Mouse (Mus musculus) urinary bladder, postnatal 10 days (tissue): ENCODE measurements around the gene Pcp4.

Source experiments
- DNase-seq: peaks from one replicate; pipeline ENCODE4 v3.0.0; 2022; ENCODE audit warnings: low spot score

Pcp4 gene

GRCm38 (mm10) chr16:96487007-96487684 lies 19.7 kb downstream of the Pcp4 start:
- no peak for DNase-seq

DNA sequence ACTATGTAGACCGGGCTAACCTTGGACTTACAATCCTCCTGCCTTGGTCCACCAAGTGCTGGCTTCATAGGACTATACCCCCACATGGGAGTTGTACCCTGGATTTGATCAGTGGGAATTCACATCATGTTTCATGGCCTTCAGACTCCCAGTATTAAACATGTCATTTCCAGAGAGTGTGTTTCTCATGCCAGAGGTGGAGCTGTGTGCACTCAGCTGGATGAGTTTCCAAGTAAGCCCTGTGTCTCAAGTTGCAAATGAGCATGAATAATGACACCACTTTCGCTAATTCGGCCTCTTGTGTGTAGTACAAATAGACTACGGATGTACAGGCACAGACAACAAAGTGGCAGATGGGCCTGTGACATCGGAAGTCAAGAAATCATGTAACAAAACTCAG lies 20.6 kb downstream of the Pcp4 start:
- no peak for DNase-seq

DNA sequence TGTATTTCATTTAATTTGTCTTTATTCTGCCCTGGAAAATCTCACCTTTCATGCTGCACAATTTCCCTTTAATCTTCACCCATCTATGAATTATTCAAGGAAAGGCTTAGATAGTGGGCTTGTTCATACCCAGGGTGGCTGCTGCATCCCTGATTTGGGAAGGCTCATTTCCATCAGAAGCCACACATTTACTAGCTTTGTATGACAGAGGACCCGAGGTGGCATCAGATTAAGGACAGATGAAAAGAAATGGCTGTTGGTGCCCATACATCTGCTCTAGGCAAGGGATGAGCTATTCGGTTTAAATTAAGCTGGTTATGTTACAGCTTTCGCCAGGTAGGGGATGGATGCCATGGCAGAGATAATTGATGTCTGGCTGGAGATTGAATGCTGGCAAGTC lies 24.1 kb downstream of the Pcp4 start:
- no peak for DNase-seq

DNA sequence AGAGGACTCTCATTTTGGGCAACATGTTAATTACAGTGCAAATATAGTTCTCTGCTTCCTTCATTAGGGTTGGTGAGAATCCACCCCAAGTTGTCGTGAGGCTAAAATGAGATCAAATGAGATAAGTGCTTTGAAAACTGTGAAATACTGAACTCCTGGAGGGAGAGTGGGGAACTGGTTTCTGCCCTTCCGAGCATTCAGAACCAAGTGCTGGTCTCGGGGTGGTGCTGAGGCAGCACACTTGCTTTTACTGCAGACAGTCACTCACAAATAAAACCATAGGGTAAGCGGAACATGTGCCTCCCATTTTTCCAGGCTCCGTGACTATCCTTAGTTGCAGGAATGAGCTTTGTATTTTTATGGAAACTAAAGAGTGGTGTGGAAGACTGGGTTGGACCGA lies 26.7 kb downstream of the Pcp4 start:
- DNase-seq, result no peak

DNA sequence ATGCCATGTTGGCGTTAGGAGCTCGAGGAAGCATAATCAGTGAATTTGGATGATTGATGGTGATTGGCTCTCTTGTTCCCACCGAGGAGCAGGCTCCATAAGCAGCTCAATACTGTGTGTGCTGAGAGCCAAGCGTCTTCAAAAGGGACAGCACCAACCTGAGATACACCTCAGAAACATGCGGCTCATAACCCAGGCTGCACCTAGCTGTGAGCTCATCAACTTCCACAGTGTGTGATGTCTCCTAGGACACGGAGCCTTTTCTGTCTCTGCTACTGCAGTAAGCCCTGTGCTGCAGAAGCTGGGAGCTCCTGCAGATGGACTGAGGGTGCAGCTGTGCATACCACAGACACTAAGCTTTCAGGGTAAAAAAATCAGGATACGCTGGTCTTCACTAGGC lies 31.5 kb downstream of the Pcp4 start:
- DNase-seq, result no peak

GRCm38 (mm10) chr16:96501241-96501640 lies 33.8 kb downstream of the Pcp4 start:
- DNase-seq, result no peak

DNA sequence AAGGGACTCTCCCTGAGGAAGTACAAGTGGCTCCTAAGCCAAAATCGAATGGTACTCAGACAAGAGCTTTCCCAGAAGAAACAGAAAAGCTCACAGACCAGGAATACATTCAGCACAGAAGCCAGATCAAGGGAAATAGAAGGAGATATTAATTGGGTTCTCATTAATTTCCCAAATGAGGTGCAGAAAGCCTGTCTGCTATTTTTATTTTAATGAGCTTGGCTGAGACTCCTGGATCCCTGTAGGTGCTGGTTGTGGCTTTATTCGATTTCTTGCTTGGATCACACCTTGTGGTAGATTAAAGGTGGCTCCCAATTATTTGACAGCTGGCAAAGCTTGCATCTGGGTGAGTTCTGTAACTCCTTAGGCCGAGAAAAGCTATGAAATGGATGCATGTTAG lies 35.2 kb downstream of the Pcp4 start:
- DNase-seq, result no peak

- DNase-seq, result no peak
Observed at GRCm38 (mm10) chr16:96514466-96514865, 47.1 kb downstream of the Pcp4 start.

DNA sequence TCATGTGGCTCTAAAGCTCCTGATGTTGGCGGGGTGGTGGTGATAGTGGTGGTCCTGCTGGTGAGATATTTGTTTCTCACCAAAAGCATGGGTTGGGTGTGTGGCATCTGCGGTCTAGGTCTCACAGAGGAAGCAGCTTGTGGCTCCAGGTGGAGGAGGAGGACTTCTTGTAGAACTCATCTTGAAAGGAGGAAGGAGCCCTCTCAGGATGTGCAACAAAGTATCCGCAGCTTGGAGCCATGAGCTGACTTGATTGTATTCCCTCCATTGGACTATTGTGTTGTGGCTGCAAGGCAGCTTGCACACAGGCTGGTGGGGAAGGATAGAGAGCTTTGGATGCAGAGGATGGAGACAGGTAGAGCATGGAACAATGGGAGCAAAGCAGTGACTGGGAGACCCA lies 60.1 kb downstream of the Pcp4 start:
- DNase-seq, result no peak

- no peak for DNase-seq
Observed at GRCm38 (mm10) chr16:96528471-96528870, 61.1 kb downstream of the Pcp4 start.

GRCm38 (mm10) chr16:96529896-96530568 lies 62.6 kb downstream of the Pcp4 start:
- no peak for DNase-seq

DNA sequence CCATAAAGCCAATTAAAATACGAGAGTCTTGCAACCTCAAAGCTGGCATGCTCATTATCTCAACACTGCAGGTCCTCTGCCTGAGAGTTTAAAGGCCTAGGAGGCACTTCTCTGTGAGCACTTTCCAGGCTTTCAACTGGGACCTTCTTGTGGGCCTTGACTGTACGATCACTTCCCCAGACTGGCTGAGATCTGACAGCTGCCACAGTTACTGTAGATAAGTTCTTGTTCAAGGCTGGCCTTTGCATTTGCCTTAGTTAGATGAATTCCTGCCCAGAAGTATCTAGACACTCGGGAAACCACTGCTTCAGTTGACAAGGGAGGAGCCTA lies 63.1 kb downstream of the Pcp4 start:
- no peak for DNase-seq

DNA sequence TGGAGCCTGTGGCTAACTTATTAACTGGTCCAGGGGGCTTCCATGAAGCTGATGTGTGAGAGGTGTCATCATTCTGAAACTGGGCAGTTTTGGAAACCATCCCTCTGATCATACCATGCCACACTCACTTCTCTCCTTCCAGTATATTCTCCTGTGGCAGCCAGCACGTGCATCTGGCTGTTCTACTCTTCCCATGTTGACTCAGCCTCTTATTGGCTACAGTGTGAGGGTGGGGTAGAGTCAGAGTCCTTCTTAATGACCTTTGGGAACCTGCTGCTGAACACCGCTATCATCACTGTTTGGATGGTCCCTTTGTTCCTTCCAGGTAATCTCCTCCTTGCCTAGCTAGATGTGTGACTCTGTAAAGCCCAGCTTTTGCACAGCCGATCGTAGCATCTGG lies 63.6 kb downstream of the Pcp4 start:
- no peak for DNase-seq

GRCm38 (mm10) chr16:96533710-96534109 lies 66.3 kb downstream of the Pcp4 start:
- DNase-seq, result no peak

GRCm38 (mm10) chr16:96535271-96535670 lies 67.9 kb downstream of the Pcp4 start:
- no peak for DNase-seq

DNA sequence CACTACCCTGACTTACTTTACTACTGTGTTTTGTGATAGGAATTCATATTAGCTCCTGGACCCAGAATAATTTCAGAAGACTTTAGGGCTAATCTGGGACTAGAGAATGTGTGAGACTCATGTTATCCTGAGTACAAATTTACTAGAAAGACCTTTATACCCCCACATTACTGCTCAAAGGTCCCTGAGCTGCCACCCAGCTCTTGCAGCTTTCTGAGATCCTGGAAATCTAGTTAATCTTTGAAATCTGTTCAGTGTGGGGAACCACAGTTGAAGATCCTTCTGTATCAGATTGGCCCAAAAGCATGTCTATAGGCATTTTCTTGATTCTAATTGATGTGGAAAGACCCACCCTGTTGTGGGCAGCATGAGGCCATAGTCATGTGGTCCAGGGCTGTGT lies 69.0 kb downstream of the Pcp4 start:
- no peak for DNase-seq

DNA sequence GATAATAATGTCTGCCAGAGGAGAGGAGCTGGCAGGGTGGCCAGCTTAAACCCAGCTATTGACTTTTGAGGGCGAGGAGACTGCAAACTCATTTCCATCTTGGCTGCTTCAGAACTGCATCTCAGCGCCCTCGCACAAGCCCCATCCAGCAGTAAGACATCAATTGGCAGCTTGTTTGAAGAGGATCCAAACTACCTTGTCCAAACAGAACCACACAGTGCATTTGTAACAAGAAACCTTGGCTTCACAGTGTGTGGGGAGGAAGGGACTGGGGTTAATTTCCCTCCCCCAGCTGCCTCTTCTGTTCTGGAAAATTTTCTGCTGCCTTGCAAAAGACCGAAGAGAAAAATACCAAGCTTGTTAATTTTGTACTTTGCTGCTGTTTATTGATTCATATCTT lies 71.7 kb downstream of the Pcp4 start:
- no peak for DNase-seq

- no peak for DNase-seq
Observed at GRCm38 (mm10) chr16:96541056-96541455, 73.7 kb downstream of the Pcp4 start.

DNA sequence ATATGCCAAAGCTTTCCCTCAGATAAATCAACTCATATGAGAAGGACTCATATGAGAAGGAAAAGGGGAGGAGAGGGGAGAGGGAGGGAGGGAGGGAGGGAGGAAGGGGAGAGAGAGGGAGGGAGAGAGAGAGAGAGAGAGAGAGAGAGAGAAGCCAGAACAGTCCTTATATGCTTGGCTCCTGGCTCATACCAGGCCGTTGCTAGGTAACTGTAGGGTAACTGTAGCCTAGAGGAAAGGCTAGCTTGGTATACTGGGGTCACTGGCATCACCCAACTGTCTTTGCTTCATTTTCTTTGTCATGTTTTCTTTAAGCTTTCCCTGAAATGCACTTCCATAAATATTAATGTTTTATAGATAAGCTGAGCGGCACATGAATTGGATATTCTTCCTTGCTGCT lies 85.3 kb downstream of the Pcp4 start:
- no peak for DNase-seq

- no peak for DNase-seq
Observed at GRCm38 (mm10) chr16:96555412-96555811, 88.0 kb downstream of the Pcp4 start.

- no peak for DNase-seq
Observed at GRCm38 (mm10) chr16:96556621-96557020, 89.2 kb downstream of the Pcp4 start.

GRCm38 (mm10) chr16:96558341-96558740 lies 90.9 kb downstream of the Pcp4 start:
- DNase-seq, result no peak

GRCm38 (mm10) chr16:96559796-96560195 lies 92.4 kb downstream of the Pcp4 start:
- DNase-seq, result no peak
